Mouse (Mus musculus) hindbrain, postnatal 0 days (tissue): Measurements from ENCODE around the gene Krt12. TPM values are rescaled to one million over a fixed set of nuclear protein-coding genes. Genes with fewer than 3 reads are reported as not detected.

ENCODE experiments used
- ATAC-seq: fragments of 200-750 bp; cut with Nextera tagmentation; 2 replicates; pipeline ENCODE4 v1.8.0; 2017; ENCODE audit warnings: mild to moderate bottlenecking, moderate TSS enrichment, moderate library complexity
- DNase-seq: peaks from one replicate; pipeline ENCODE4 v3.0.0-alpha.2; 2015; ENCODE audit warnings: low spot score
- H3K27ac ChIP-seq: fragments of 300-500 bp; sonication (generic); 2 replicates; pipeline ENCODE4 v1.5.1; 2014; ENCODE audit warnings: mild to moderate bottlenecking
- H3K27me3 ChIP-seq: fragments of 300-500 bp; sonication (generic); 2 replicates; pipeline ENCODE4 v1.6.1; 2014; ENCODE audit warnings: low read length, mixed read lengths; ENCODE audit not compliant: insufficient read depth
- H3K36me3 ChIP-seq: fragments of 300-500 bp; sonication (generic); 2 replicates; pipeline ENCODE4 v1.6.1; 2014; ENCODE audit warnings: low read length, mixed read lengths; ENCODE audit not compliant: insufficient read depth
- H3K4me1 ChIP-seq: fragments of 300-500 bp; sonication (generic); 2 replicates; pipeline ENCODE4 v1.6.1; 2014; ENCODE audit warnings: antibody characterized with exemption, low read length, mixed read lengths; ENCODE audit not compliant: insufficient read depth
- H3K4me2 ChIP-seq: fragments of 300-500 bp; sonication (generic); 2 replicates; pipeline ENCODE4 v1.6.1; 2014; ENCODE audit warnings: low read depth, mild to moderate bottlenecking, low read length, moderate library complexity, mixed read lengths
- H3K4me3 ChIP-seq: fragments of 300-500 bp; sonication (generic); 2 replicates; pipeline ENCODE4 v1.5.1; 2014; ENCODE audit warnings: low read length
- H3K9ac ChIP-seq: fragments of 300-500 bp; sonication (generic); replicated peaks from 2 replicates; pipeline ENCODE4 v1.6.1; 2014; ENCODE audit warnings: mild to moderate bottlenecking, low read length, moderate library complexity, mixed read lengths
- H3K9me3 ChIP-seq: fragments of 300-500 bp; sonication (generic); 2 replicates; pipeline ENCODE4 v1.6.1; 2016; ENCODE audit warnings: low read length, mixed read lengths
- CTCF ChIP-seq: IDR thresholded peaks from 2 replicates; pipeline ENCODE4 v1.5.1; 2016; ENCODE audit warnings: antibody characterized with exemption, control low read depth, low read depth
- WGBS: fragments of 180-500 bp; shearing (Covaris S2); extraction: QIAGEN DNeasy Blood & Tissue Kit; methylation state at CpG from one replicate; pipeline ENCODE4 v1.1.7; 2014; 5-methylcytosine and 5-hydroxymethylcytosine counted together
- polyA plus RNA-seq: library from polyadenylated mRNA; unstranded; fragments of >200 nt; fragmentation: Nextera tagmentation; extraction: Ambion mirVana; gene quantifications from 2 replicates; pipeline ENCODE4 v1.2.1, GENCODE M21; 2015
- total RNA-seq: library from RNA; depleted of rRNA; stranded (reverse); fragments of >200 nt; gene quantifications from 2 replicates; pipeline ENCODE4 v1.2.3, GENCODE M21; 2014

The Krt12 gene
- total and polyA plus RNA-seq, 2 experiments from 2014 or later = 0.50 to 0.68 TPM

GRCm38 (mm10) chr11:99458887-99459286, 36.8 kb upstream of the Krt12 start:
- no peak overlapping the region for H3K27ac ChIP-seq
- no peak for TF ChIP-seq CTCF
- DNase-seq (no peak), ATAC-seq (no peak)
- H3K4me2 ChIP-seq = no peak overlapping the region
- H3K27me3 ChIP-seq = no peaks in the 10 kb centered on the region
- no peaks in the 10 kb centered on the region for H3K36me3 ChIP-seq
- H3K9me3 ChIP-seq = no peaks in the 10 kb centered on the region
- H3K9ac ChIP-seq = no peak overlapping the region
- no peak overlapping the region for H3K4me3 ChIP-seq
- WGBS = 67% methylated on average over 7 of the region's 7 CpGs
- no peaks in the 10 kb centered on the region for H3K4me1 ChIP-seq

- Histone ChIP-seq H3K9me3 (no peaks in the 10 kb centered on the region), H3K9ac (no peak overlapping the region), H3K4me3 (no peak overlapping the region), H3K4me2 (no peak overlapping the region), H3K27ac (no peak overlapping the region), H3K27me3 (no peaks in the 10 kb centered on the region), H3K4me1 (no peaks in the 10 kb centered on the region), H3K36me3 (no peaks in the 10 kb centered on the region)
- DNase-seq (no peak), ATAC-seq (no peak)
- no peak for TF ChIP-seq CTCF
- 54% methylated on average over 10 of the region's 10 CpGs for WGBS
These were observed 32.7 kb upstream of the Krt12 start for GRCm38 (mm10) chr11:99454759-99455158.

GRCm38 (mm10) chr11:99454044-99454443, 32.0 kb upstream of the Krt12 start:
- Histone ChIP-seq H3K27ac (no peak overlapping the region), H3K9ac (no peak overlapping the region), H3K36me3 (no peaks in the 10 kb centered on the region), H3K27me3 (no peaks in the 10 kb centered on the region), H3K9me3 (no peaks in the 10 kb centered on the region), H3K4me2 (no peak overlapping the region), H3K4me3 (no peak overlapping the region), H3K4me1 (no peaks in the 10 kb centered on the region)
- ATAC-seq = no peak
- 91% methylated on average over 4 of the region's 4 CpGs for WGBS
- TF ChIP-seq CTCF = no peak
- no peak for DNase-seq

- Histone ChIP-seq H3K27me3 (no peaks in the 10 kb centered on the region), H3K4me1 (no peaks in the 10 kb centered on the region), H3K4me2 (no peak overlapping the region), H3K4me3 (no peak overlapping the region), H3K27ac (no peak overlapping the region), H3K9ac (no peak overlapping the region), H3K9me3 (no peaks in the 10 kb centered on the region), H3K36me3 (no peaks in the 10 kb centered on the region)
- DNase-seq (no peak), ATAC-seq (no peak)
- TF ChIP-seq CTCF = no peak
- 70% methylated on average over 2 of the region's 2 CpGs for WGBS
These were observed 26.7 kb upstream of the Krt12 start for GRCm38 (mm10) chr11:99448769-99449168.

GRCm38 (mm10) chr11:99441220-99441619, 19.2 kb upstream of the Krt12 start:
- H3K4me3 ChIP-seq = no peak overlapping the region
- no peak for DNase-seq
- TF ChIP-seq CTCF = no peak

GRCm38 (mm10) chr11:99439465-99439864, 17.4 kb upstream of the Krt12 start:
- H3K4me1 ChIP-seq = no peaks in the 10 kb centered on the region
- H3K36me3 ChIP-seq = no peaks in the 10 kb centered on the region
- H3K4me2 ChIP-seq = no peak overlapping the region
- DNase-seq (no peak), ATAC-seq (no peak)
- TF ChIP-seq CTCF = no peak
- H3K27ac ChIP-seq = no peak overlapping the region
- H3K4me3 ChIP-seq = no peak overlapping the region
- H3K9me3 ChIP-seq = no peaks in the 10 kb centered on the region
- H3K27me3 ChIP-seq = no peaks in the 10 kb centered on the region
- no peak overlapping the region for H3K9ac ChIP-seq
- 79% methylated on average over 10 of the region's 10 CpGs for WGBS

More at GRCm38 (mm10) chr11:99441220-99441619, 19.2 kb upstream of the Krt12 start:
- no peak overlapping the region for H3K9ac ChIP-seq
- H3K36me3 ChIP-seq = no peaks in the 10 kb centered on the region
- H3K27me3 ChIP-seq = no peaks in the 10 kb centered on the region
- H3K27ac ChIP-seq = no peak overlapping the region
- ATAC-seq = no peak
- no peak overlapping the region for H3K4me2 ChIP-seq
- WGBS = 74% methylated on average over 8 of the region's 8 CpGs
- H3K4me1 ChIP-seq = no peaks in the 10 kb centered on the region
- no peaks in the 10 kb centered on the region for H3K9me3 ChIP-seq

GRCm38 (mm10) chr11:99437972-99438371, 15.9 kb upstream of the Krt12 start, which contains the start of gene Krt20:
Gene Krt20, minus strand, starts transcription at chr11:99438150.
- WGBS = 60% methylated on average over 10 of the region's 10 CpGs
- no peak within 1 kb of the TSS for H3K27ac ChIP-seq

More at GRCm38 (mm10) chr11:99437972-99438371, 15.9 kb upstream of the Krt12 start, which contains the start of gene Krt20:
- no peak within 1 kb of the TSS for H3K4me2 ChIP-seq
- H3K9me3 ChIP-seq = no peaks in the 10 kb centered on the region
- DNase-seq (no peak), ATAC-seq (no peak)
- no peaks in the 10 kb centered on the region for H3K4me1 ChIP-seq
- TF ChIP-seq CTCF = no peak
- no peaks in the 10 kb centered on the region for H3K36me3 ChIP-seq
- no peaks in the 10 kb centered on the region for H3K27me3 ChIP-seq
- no peak within 1 kb of the TSS for H3K9ac ChIP-seq
- no peak within 1 kb of the TSS for H3K4me3 ChIP-seq
